Mouse (Mus musculus): ENCODE data around the gene Lysmd4. TPM values are rescaled to one million over a fixed set of nuclear protein-coding genes. Genes with fewer than 3 reads are reported as not detected.
A peak's percentile ranks its signal among the peaks of the same experiment; 100 is the strongest.
"Not testable (repeated sequence)": the region's sequence is repeated elsewhere in the genome, so short reads cannot be mapped to it uniquely, and the experiment has no call there.

Lysmd4 gene
- polyA plus RNA-seq, 1 experiment from 2014 or later = 12.5 TPM

DNA sequence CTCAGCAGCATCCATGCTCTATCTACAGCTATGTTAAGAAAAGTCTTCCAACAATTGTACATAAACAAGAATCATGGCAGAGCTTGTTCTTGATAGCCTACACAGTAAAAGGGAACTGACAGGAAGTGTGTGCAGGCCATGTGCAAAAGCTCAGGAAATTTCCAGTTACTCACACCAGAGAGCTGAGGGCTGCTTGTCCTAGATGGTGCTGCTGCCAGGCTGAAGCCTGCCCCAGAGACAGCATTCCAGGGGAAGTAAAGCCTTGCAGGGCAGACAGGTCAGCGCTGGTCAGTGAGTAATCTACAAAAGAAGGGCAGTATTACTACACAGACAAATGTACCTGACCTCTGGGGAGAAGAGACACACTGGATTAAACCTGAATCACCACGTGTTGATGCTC is 14.0 kb downstream of the Lysmd4 start:
- 81% methylated on average over 2 of the region's 2 CpGs for WGBS
- Histone ChIP-seq H3K27ac (no peak overlapping the region), H3K4me1 (replicated peaks) (no peaks in the 10 kb centered on the region), H3K9ac (no peak overlapping the region), H3K27me3 (replicated peaks) (no peaks in the 10 kb centered on the region), H3K36me3 (0 out of 2 replicates have a peak, but pooled peaks cover 4% of the 10 kb centered on the region), H3K4me3 (replicated peaks) (no peak overlapping the region), H3K9me3 (no peaks in the 10 kb centered on the region), H3K4me2 (replicated peaks) (no peak overlapping the region)
- ATAC-seq = no peak

GRCm38 (mm10) chr7:67237752-67238151 is 15.4 kb downstream of the Lysmd4 start:
- Histone ChIP-seq H3K36me3 (0 out of 2 replicates have a peak, but pooled peaks cover 4% of the 10 kb centered on the region), H3K4me1 (replicated peaks) (no peaks in the 10 kb centered on the region), H3K9me3 (no peaks in the 10 kb centered on the region), H3K27me3 (replicated peaks) (no peaks in the 10 kb centered on the region), H3K4me3 (replicated peaks) (no peak overlapping the region), H3K9ac (no peak overlapping the region), H3K4me2 (replicated peaks) (no peak overlapping the region), H3K27ac (no peak overlapping the region)
- no peak for ATAC-seq
- WGBS = 89% methylated on average over 2 of the region's 2 CpGs

- no peaks in the 10 kb centered on the region for H3K27me3 ChIP-seq (replicated peaks)
- H3K36me3 ChIP-seq = 0 out of 2 replicates have a peak, but pooled peaks cover 4% of the 10 kb centered on the region
- no peaks in the 10 kb centered on the region for H3K9me3 ChIP-seq
- no peak for ATAC-seq
- no peaks in the 10 kb centered on the region for H3K4me1 ChIP-seq (replicated peaks)
- H3K4me2 ChIP-seq (replicated peaks) = no peak overlapping the region
- no peak overlapping the region for H3K4me3 ChIP-seq (replicated peaks)
- H3K27ac ChIP-seq = no peak overlapping the region
- 70% methylated on average over 3 of the region's 3 CpGs for WGBS
- H3K9ac ChIP-seq = no peak overlapping the region
These were observed 19.6 kb downstream of the Lysmd4 start for GRCm38 (mm10) chr7:67241969-67242368.

DNA sequence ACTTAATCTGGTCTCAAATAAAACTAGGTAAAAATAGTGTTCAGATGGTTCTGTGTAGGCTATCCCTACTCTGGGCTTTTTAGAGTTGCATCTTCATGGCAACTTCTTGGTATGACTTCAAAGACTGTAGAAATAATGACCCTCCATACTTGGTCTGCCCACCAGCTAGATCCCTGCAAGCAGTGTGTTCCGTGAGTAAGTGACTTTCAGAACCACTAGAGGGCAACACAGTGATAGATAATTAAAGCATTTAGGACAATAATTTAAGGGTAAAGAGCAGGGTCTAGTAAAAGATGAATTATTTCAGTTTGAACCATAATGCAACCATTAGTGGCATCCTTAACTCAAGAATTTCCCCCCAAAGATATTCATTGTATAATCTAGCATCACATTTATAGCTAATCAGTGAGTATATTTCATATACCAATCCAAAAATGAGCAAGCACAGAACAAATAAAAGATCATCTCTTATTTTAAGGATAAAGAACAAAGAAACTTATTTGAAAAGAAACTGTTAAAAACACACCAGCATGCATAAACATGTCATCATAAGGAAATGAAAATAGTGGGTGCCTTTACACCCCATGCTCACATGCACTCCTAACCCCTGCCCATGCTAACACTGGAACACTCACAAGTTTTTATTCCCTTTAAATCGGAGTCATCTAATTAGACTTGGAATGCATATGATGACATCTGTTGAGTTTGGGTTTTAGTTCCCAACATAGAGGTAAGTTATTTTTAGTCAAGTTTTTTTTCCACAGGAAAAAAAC is 21.0 kb downstream of the Lysmd4 start:
- Histone ChIP-seq H3K4me1 (replicated peaks) (no peaks in the 10 kb centered on the region), H3K27me3 (replicated peaks) (no peaks in the 10 kb centered on the region), H3K9me3 (no peaks in the 10 kb centered on the region), H3K4me3 (replicated peaks) (no peak overlapping the region), H3K9ac (no peak overlapping the region), H3K27ac (no peak overlapping the region), H3K4me2 (replicated peaks) (no peak overlapping the region), H3K36me3 (0 out of 2 replicates have a peak, but pooled peaks cover 4% of the 10 kb centered on the region)
- ATAC-seq = no peak
- 52% methylated on average over 2 of the region's 2 CpGs for WGBS

DNA sequence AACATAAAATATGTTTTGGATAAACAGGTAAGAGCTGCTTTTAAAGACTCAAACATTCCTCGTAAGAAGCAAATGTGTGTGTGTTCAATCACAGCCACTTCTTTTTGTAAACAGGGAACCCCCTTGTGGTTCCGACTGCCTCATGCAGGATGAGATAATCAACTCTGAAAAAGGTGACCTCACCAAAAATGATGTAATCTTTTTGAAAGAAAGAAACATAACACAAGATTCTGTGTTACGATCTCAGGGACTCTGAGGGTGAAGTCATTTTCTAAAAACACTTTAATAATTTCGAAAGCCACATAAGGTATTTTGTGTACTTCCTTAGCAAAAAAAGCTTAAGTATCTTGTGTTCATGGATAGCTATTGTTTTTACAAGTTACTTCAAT is 21.5 kb downstream of the Lysmd4 start:
- no peak for ATAC-seq
- H3K4me1 ChIP-seq (replicated peaks) = no peaks in the 10 kb centered on the region
- 48% methylated on average over 4 of the region's 4 CpGs for WGBS
- no peak overlapping the region for H3K4me3 ChIP-seq (replicated peaks)
- H3K27ac ChIP-seq = no peak overlapping the region
- H3K4me2 ChIP-seq (replicated peaks) = no peak overlapping the region
- H3K9ac ChIP-seq = no peak overlapping the region
- 0 out of 2 replicates have a peak, but pooled peaks cover 4% of the 10 kb centered on the region for H3K36me3 ChIP-seq
- no peaks in the 10 kb centered on the region for H3K9me3 ChIP-seq
- no peaks in the 10 kb centered on the region for H3K27me3 ChIP-seq (replicated peaks)

GRCm38 (mm10) chr7:67245255-67245654 is 22.9 kb downstream of the Lysmd4 start:
- ATAC-seq = no peak
- H3K4me3 ChIP-seq (replicated peaks) = no peak overlapping the region
- no peak overlapping the region for H3K27ac ChIP-seq
- no peaks in the 10 kb centered on the region for H3K27me3 ChIP-seq (replicated peaks)
- no peaks in the 10 kb centered on the region for H3K36me3 ChIP-seq
- H3K9me3 ChIP-seq = no peaks in the 10 kb centered on the region
- H3K4me1 ChIP-seq (replicated peaks) = no peaks in the 10 kb centered on the region
- WGBS = 73% methylated on average over 1 of the region's 1 CpGs
- no peak overlapping the region for H3K4me2 ChIP-seq (replicated peaks)
- no peak overlapping the region for H3K9ac ChIP-seq

DNA sequence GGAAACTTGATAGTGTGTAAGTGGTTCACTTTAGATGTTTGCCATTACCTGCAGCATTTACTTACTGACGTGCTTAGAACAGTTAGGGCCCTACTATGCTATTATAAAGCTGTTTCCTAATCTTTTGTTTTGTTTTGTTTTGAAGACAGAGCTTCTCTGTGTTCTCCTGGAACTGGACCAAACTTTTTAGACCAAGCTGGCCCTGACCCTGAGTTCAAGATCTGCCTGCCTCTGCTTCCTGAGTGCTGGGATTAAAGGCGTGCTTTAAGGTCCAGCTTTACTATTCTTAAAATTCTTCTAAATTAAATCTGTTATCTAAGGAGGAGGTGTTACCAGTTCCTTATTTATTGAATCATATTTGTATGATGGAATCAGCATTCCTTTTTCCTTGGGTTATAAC is 23.7 kb downstream of the Lysmd4 start:
- no peak overlapping the region for H3K27ac ChIP-seq
- no peak for ATAC-seq
- H3K9ac ChIP-seq = no peak overlapping the region
- no peaks in the 10 kb centered on the region for H3K27me3 ChIP-seq (replicated peaks)
- H3K4me1 ChIP-seq (replicated peaks) = no peaks in the 10 kb centered on the region
- H3K4me2 ChIP-seq (replicated peaks) = no peak overlapping the region
- H3K36me3 ChIP-seq = no peaks in the 10 kb centered on the region
- no peak overlapping the region for H3K4me3 ChIP-seq (replicated peaks)
- 77% methylated on average over 2 of the region's 2 CpGs for WGBS
- H3K9me3 ChIP-seq = no peaks in the 10 kb centered on the region

DNA sequence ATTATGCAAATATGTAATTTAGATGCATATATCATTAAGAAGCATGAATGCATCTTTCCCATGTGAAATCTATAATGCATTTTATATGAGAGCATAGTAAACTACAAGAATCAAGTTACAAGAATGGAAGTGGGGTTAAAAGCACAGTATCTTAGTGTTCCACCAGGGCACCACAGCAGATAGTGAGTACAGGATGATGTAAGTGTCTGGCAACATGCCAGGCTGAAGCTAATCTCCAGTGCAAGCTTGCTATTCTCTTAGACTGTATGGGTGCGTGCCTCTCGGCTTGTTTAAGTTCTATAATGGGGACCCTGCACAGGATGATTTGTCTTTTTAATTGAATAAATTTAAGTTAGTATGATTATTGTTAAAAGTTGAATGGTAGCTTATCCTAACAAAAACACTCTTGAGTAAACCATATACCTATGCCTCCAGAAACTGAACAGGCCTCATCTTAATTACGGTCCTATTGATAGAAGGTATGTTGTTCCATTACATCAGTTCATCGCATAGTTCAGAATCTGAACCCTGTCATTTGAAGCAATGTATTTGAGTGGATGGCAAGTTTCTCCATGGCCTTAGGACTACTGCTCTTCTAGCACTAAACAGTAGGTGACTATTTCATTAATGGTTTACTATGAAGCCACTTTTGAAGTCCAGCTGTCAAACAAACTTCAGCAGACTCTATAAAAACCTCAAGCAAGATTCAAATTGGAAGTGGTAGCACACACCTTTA is 37.7 kb downstream of the Lysmd4 start:
- Histone ChIP-seq H3K4me2 (replicated peaks) (no peak overlapping the region), H3K4me1 (replicated peaks) (no peaks in the 10 kb centered on the region), H3K36me3 (peaks cover 3% of the 10 kb centered on the region; the same call in 1 of the 2 replicates), H3K4me3 (replicated peaks) (no peak overlapping the region), H3K9ac (no peak overlapping the region), H3K9me3 (no peaks in the 10 kb centered on the region), H3K27ac (no peak overlapping the region), H3K27me3 (replicated peaks) (no peaks in the 10 kb centered on the region)
- ATAC-seq = peak; percentile 96
- WGBS = 62% methylated on average over 4 of the region's 4 CpGs

GRCm38 (mm10) chr7:67270447-67270846 is 48.1 kb downstream of the Lysmd4 start:
- not testable (repeated sequence) for H3K9me3 ChIP-seq; ATAC-seq; H3K9ac ChIP-seq; H3K27me3 ChIP-seq (replicated peaks); H3K4me2 ChIP-seq (replicated peaks); H3K4me1 ChIP-seq (replicated peaks); H3K4me3 ChIP-seq (replicated peaks); H3K27ac ChIP-seq; H3K36me3 ChIP-seq
- 66% methylated on average over 4 of the region's 4 CpGs for WGBS

DNA sequence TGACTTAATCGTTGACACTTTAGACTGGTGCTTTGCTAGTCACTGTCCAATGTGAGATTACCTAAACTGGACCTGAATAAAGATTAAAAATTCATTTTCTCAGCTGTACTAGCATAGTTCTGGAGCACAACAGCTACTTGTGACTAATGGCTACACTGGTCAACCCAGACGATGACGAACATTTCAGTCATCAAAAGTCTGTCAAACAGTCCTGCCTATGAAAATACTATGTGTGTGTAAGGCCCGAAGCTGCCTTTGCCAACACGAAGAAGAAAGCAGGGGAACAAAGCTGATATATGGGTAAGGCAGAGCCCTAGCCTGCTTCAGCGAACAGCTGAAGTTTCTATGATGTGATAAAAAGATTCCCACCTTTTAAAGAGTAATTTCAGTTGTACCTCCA is 61.2 kb downstream of the Lysmd4 start:
- no peaks in the 10 kb centered on the region for H3K9me3 ChIP-seq
- no peaks in the 10 kb centered on the region for H3K36me3 ChIP-seq
- no peak overlapping the region for H3K4me3 ChIP-seq (replicated peaks)
- H3K27me3 ChIP-seq (replicated peaks) = no peaks in the 10 kb centered on the region
- no peak overlapping the region for H3K4me2 ChIP-seq (replicated peaks)
- no peaks in the 10 kb centered on the region for H3K4me1 ChIP-seq (replicated peaks)
- ATAC-seq = no peak
- no peak overlapping the region for H3K27ac ChIP-seq
- H3K9ac ChIP-seq = no peak overlapping the region
- 88% methylated on average over 6 of the region's 6 CpGs for WGBS

- Histone ChIP-seq H3K4me2 (replicated peaks) (no peak overlapping the region), H3K4me3 (replicated peaks) (no peak overlapping the region), H3K27me3 (replicated peaks) (no peaks in the 10 kb centered on the region), H3K9me3 (no peaks in the 10 kb centered on the region), H3K36me3 (no peaks in the 10 kb centered on the region), H3K9ac (no peak overlapping the region), H3K4me1 (replicated peaks) (no peaks in the 10 kb centered on the region), H3K27ac (no peak overlapping the region)
- ATAC-seq = peak; percentile 77
- 66% methylated on average over 4 of the region's 4 CpGs for WGBS
These were observed 65.1 kb downstream of the Lysmd4 start for GRCm38 (mm10) chr7:67287456-67287855.

- H3K36me3 ChIP-seq = no peaks in the 10 kb centered on the region
- no peaks in the 10 kb centered on the region for H3K27me3 ChIP-seq (replicated peaks)
- no peaks in the 10 kb centered on the region for H3K9me3 ChIP-seq
- no peak overlapping the region for H3K4me3 ChIP-seq (replicated peaks)
- H3K4me2 ChIP-seq (replicated peaks) = no peak overlapping the region
- H3K9ac ChIP-seq = no peak overlapping the region
- ATAC-seq = no peak
- H3K4me1 ChIP-seq (replicated peaks) = no peaks in the 10 kb centered on the region
- 87% methylated on average over 1 of the region's 1 CpGs for WGBS
- no peak overlapping the region for H3K27ac ChIP-seq
These were observed 69.0 kb downstream of the Lysmd4 start for GRCm38 (mm10) chr7:67291356-67291755.

DNA sequence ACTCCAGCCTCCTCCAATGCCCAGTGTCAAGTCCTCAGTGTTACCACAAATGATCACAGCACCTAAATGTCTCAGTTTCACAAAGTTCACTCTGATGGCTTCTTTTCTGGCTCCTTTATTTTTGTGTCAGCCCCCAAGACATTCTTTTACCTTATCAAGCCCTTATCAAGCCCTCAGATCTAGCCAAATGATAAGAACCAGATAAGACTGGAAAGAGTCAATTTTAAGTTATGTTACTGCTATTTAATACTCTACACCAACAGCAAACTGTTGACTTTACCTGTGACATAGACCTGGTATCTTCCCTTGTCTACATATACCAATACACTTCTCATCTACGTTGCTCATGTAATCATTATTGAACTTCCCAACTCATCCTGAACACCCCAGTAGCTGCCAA is 74.1 kb downstream of the Lysmd4 start:
- Histone ChIP-seq H3K9me3 (no peaks in the 10 kb centered on the region), H3K4me1 (replicated peaks) (no peaks in the 10 kb centered on the region), H3K27ac (no peak overlapping the region), H3K36me3 (no peaks in the 10 kb centered on the region), H3K4me3 (replicated peaks) (no peak overlapping the region), H3K9ac (no peak overlapping the region), H3K27me3 (replicated peaks) (no peaks in the 10 kb centered on the region), H3K4me2 (replicated peaks) (no peak overlapping the region)
- ATAC-seq = no peak
- WGBS = 64% methylated on average over 1 of the region's 1 CpGs

Data from intestine, embryonic 15.5 days (tissue).